Mouse (Mus musculus): ENCODE results near the gene Fancc.

The Fancc gene

DNA sequence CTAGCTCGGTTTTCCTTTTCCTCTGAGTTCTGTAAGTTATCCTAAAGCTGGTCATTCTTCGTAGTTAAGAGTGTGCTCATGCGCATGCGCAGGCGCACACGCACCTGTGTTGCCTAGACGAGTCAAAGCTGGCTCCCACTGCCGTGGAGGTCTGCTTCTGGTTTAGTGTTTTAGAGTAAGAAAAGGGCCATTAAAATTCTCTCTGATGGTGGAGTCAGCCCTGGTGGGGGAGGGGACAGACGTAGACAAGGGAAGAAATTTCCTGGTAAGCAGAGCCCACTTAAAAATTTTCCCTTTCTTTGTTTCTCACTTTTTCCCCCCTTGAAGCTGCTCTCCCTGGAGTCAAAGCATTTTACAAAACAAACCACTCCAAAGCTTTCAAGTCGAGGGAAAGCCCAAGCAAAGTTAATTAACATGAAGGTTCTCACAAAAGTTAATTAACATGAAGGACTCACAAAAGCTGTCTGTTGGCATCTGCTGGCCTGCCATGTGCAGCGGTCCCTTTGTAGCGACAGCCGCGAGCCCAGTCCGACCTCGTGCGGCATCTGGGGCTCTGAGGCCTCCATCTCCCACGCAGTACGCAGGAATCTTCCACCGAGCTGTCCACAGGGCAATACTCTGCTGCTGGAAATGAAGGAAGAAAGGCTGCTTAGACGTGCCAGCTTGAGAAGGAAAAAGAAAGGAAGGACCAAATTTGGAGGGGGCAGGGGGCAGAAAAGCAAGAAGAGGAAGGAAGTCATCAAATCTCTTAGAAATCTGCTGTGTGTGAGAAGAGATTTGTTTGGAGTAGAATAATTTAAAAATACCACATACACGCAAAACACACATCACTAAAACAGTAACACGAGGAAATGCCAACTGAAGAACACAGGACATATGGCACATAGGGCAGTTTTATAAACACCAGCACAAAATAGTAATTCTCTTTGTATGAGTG is at the start of gene Fancc:
Gene Fancc, minus strand, starts transcription at position 633 of the 937 bp plus-strand sequence.
- DNase-seq (ENCODE audit: low spot score) = no peak

DNA sequence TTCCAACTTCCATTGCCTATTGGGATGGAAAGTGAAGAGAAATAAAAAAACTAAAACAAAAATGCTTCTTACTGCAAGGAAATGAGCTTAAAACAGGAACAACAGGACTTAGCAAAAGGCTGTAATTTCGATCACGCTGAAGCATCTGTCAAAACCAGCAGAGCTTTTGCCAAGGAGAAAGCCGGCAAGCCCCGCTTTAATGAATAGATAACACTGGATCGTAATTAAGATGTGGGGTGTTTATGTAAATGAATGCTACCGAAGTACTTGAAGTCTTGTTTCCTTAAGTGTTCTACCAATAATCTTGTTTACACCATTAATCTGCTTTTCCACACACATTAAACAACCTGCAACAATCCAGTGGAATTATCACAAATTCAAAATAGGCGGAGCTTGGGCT is 48.2 kb upstream of the Fancc start:
- DNase-seq (ENCODE audit: low spot score) = no peak

DNA sequence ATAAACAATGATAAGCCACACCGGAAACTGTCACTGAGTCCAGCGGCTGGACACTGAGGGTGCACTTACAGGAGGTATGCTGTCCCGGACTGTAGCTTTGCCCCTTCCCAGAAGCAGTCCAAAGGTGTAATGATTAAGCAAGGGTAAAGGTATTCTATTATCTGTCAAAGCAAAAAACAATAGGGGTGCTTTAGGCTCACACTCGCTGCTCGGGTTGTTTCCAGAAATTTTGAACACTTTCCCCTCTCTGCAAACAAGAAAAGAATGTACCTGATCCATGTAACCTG is 47.8 kb upstream of the Fancc start:
- no peak for DNase-seq (ENCODE audit: low spot score)

DNA sequence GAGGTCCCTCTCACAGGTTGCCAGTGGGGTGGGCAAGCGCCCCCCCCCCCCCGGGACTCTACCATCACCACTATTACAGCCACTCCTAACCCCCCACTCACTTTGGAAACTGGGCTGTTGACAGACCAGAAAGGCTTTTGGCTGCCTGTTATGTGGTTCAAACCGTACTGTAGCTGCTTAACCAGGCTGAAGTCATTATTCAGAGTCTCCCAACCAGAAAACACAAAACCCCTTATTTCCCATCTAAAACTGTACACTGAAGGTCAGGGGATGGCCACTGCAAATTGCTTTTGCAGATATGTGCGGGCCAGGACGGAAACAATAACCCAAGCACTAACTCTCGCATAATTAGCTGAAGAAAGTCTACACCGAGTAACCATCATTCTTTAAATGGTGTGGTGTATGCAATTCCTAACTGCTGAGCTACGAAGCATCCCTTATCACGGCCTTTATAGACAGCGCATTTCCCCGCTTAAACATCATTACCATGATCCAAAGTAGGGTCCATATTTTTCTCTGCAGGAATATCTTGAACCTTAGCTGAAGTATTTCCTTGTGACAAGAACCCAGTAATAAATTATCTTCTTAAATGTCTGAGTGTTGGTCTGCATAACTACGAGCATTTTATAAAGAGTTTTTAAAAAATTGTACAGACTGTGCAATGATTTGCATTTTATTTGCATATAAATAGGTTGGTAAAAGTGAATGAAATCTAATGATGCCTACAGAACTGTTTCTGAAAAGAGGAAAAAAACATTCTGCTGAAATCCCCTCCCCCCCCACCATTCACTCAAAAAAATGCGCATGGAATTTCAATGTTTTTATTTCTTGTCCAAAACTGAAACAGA is 47.3 kb upstream of the Fancc start:
- DNase-seq (ENCODE audit: low spot score) = no peak

DNA sequence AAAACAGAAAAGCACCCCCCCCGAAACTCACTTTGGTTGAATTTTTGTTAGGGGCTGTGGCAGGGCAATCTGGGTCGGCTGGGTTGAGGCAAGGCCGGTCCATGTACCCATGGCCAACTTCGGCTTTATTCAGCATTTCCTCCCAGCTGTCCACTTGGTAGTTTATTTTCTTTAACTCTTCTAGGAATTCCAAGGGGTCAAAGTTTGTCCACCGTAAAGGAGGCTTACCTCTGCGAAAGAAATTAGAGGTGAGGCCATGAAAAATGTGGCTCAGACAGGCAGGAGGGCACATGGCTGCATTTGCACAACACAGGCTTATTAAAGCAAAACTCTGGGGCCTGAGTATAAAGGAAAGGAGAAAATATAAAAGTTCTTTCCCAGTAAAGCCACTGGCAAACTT is 46.4 kb upstream of the Fancc start:
- no peak for DNase-seq (ENCODE audit: low spot score)

DNA sequence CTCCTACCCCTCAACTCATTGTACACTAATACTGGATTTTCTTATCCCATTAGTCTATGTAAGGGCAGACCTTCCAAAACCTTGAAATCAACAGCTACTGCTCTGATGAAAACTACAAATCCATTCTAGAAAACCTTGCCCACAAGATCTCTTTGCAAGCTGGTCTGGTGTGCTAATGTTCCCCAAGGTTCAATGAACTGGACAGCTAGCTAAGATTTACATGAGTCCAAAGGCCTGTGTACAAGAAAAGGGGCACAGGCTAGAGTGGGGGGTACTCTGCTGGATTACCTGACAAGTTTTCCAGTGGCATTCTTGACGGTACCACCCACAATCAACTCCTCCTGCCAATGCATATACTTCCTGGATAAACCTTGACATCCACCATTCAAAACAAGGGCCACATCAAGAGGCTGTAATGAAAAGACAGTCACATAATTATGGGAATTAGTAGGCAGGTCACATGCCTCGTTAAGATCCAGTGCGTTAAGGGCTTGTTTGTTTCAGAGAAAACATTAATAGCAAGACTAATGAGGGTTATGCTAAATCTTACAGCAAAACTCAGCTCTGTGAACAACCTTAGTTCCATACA is 45.8 kb upstream of the Fancc start:
- DNase-seq (ENCODE audit: low spot score) = no peak

DNA sequence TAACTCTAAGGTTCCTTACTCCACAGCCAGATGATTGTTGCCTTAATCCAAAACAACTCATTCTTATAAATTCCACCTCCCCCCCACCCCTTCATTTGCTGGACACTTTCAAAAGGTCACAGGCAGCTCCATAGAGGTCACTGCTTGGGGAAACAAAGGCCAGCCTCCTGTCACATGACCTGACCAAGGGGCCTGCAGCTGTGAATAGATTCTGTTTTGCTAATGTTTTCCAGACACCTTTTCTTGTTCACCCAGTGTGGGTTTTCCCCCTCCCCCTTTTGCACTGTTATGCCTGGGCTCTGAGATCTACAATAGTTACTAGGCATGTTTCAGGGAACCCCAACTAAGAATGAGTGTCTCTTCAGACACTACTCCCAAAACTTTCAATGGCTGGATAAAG is 44.4 kb upstream of the Fancc start:
- no peak for DNase-seq (ENCODE audit: low spot score)

DNA sequence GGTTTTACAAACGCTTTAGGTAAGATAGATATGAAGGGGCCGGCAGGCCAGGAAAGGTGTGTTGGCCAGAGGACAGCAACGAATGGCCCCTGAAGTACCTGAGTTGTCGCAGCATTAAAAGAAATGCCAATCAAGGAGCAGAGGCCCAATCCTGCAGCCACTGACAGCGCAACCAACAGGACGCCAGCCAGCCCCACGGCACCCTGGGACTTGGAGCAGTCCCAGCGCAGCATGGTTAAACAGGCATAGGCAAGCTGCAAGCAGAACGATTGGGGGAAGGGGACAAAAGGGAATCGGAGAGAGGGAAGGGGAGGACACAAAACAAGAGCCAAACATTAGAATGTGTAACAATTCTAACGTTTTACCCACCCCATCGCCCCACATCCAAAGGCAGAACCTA is 43.5 kb upstream of the Fancc start:
- no peak for DNase-seq (ENCODE audit: low spot score)

DNA sequence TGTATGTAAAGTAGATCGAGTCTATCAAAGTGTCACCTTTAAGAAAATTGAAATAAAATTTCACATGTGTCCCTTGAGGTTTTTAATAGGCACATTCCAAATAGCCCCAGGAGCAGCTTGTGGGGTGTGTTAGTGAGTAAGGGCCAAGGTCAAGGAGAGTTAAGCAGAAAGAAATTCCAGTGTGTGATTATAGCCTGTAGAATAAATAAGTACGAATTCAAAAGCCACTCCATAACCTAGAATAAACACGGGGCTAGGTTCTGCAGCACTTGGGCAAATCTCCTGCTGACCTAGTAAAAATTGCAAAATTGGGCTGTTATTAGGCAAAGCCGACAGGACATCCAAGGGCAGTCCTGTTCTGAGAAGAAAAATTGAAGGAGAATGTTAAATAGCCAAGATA is 37.9 kb upstream of the Fancc start:
- no peak for DNase-seq (ENCODE audit: low spot score)

DNA sequence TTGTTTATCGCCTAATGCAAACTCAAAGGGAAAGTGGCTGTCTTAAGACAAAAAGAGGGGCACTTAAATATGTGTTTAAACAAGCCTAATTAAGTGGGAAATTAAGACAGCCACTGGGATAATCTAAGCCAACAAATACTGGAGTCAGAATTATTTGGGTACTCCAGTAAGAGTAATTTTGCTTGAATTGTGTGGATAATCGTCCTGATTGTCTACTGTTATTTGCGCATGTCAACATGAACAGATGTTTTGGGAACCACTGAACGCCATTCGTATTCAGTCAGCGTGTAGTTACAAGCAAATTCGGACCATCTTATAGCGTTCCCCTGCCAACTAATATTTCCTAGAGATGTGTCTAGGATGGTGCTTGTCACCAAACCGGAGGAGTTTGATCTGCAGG is 33.8 kb upstream of the Fancc start:
- DNase-seq (ENCODE audit: low spot score) = no peak

DNA sequence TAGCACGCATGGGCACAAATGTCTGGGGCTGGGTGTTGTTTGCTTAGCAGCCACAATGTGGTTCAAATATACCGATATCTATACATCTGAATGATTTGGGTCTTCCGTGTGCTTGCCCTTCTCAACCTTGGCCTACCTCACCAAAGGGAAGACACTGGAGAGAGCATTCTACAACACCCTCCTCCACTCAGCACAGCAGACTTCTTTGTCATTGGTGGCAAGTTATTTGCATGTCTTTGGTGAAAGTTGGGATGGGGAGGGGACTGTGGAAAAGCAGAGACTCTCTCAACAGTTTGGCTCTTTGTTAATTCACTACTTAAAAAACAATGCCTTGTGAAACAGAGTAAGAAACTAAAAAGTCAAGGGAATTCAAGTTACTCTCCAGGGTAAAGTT is 33.3 kb upstream of the Fancc start:
- DNase-seq (ENCODE audit: low spot score) = no peak

DNA sequence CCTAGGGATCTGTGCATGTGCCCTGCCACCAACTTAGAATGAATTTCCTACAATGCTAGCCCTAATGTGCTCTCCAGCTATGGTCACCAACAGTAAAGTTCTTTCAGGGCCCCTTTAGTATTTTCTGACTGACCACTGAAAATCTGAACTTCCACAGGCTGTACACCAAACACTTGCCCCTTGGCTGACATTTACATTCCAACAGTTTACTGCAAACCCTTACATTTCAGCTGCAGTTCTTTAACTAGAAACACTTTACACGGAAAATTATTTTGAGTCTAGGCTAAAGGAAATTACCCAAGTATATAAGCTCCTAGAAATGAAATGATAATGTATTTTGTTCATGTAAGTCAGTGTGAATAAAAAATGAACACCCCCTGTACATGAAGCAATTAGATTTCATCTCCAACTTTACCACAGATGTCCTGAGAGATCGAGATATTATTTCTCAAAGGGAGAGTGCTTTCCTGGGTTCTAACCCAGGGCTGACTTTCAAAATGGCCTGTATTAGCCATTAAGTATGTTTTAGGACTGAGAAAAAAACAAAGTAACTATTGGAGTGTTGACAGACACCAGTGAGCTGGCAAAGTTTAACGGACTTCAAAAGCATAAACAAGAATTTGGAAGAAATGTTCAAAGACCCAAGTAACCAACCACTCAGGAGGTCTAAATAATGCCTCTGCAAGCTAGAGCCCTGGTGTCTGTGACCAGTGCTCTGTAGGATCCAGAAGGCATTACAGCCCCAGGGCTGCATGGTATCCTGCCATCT is 32.7 kb upstream of the Fancc start:
- DNase-seq (ENCODE audit: low spot score) = no peak

DNA sequence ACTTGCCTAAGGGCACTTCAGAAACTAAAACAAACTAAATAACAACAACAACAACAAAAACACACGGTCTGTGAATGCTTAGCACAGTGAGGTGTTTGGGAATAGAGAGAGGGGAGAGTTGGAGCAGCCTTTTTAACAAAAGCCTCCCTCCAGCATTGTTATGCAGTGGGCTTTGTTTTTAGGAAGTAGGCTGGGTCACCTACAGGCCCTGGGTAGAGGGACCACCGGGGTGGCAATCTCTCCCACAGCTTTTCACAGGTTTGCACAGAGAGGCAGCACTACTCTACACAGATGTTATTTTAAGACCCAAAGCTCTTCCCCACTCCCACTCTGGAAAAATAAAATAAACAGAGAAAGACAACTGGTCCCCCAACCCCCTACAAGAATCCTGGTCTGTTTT is 31.8 kb upstream of the Fancc start:
- DNase-seq (ENCODE audit: low spot score) = no peak

DNA sequence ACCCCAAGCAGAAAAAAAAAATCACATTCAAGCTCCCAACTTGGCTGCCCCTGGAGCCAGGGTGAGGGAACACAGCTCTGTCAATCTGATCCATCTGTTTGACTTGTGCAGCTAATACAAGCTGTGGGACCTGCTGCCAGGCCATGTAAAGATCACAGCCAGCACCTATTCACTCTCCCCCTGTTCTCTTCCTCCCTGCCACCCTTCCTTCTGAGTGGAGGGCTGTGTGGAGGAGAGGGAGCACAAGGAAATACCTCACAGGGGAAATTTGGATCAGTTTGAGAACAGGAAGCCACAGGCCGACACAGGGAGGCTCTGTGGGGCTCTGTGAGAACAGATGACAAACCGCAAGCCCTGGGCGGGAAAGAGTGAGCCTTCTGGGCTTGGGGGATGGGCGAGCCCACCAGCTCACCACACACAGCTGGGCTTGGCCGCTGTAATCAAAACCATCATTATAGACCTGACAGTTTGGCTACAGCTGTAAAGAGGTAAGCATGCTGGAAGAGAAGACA is 31.1 kb upstream of the Fancc start:
- DNase-seq (ENCODE audit: low spot score) = no peak

DNA sequence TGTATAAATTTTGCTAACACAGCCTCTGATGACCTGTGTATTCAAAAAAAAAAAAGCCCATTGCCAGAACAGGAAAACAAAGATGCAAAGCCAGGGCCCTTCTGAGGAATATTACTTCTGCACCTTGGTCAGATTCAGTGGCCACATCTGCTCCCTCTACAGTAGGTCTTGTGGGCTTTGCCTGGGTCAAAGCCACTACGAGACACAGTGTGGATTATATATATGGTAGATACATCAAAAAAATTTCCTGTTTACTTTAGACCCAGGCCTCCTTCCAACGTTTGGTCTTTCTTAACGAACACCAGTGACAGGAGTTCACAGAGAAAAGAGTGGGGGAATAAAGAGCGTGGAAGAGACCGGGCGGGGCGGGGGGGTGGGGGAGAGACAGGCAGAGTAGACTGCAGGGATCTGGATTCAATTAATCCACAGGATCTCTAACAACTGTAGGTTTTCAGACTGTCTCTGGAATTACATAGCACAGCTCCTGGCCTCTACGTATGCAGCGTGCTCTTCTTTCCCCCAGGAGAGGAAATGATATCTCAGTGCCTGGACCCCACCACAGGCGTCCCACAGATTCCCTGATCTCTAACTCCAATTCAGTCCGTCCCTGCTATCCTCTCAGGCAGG is 28.6 kb upstream of the Fancc start:
- no peak for DNase-seq (ENCODE audit: low spot score)

DNA sequence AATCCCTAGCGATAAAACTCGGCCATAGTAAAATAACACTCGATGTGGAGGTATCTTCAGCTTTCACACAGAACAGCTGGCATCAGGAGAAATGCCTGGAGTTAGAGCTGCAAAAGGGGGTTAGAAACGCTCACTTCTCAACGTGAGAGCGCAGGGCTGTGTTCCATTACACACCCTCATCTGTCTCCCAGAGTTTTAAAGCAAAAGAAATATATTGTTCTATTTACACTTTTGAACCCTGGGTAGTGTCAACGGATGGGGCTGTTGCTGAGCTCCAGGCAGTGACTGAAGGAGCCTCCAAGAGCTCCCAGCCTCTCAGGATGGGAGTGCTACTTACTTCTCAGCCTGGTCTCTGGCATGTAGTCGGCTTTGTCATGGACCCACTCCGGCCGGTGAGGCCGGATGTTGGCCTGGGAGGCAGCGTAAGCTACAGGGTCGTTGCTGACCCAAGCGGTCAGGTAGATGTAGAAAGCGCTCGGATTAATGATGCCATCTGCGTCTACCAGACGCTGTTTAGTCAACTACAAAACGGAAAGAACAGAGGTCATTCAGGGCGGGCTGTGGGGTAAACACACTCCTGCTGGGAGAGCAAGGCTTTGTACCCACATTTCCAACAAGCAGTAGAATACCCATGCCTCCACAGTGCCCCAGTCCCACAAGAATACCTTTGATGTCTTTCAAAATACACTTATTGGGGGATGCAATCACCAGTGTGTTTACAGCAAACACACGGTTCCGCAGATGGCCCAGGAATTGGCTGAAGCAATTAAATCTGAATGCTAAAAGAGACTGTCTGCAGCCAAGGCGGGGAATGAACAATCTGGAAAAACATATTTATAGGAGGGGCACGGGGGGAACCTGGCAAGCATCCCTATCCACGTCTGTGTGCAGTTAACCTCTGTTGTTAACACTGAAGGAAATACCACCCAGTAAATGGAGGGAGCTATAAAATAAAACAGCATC is 27.8 kb upstream of the Fancc start:
- DNase-seq (ENCODE audit: low spot score) = no peak

DNA sequence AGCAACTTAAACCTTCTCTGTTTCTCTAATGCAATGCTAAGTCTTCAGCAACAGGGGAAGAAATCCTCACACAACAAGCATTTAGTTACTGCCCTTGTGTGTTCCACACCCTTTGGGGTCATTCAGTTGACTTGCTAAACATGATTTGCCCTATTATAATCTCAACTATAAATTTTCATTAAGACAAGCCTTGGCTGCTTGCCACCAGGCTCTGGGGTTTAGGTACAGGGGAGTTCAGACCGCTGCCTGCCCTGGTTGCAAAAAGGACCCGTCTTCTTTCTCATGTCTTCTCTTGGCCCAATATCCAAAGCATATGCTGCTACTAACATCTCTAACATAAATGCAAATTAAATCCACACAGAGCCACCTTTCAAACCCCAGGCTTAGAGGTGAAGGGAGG is 27.0 kb upstream of the Fancc start:
- no peak for DNase-seq (ENCODE audit: low spot score)

DNA sequence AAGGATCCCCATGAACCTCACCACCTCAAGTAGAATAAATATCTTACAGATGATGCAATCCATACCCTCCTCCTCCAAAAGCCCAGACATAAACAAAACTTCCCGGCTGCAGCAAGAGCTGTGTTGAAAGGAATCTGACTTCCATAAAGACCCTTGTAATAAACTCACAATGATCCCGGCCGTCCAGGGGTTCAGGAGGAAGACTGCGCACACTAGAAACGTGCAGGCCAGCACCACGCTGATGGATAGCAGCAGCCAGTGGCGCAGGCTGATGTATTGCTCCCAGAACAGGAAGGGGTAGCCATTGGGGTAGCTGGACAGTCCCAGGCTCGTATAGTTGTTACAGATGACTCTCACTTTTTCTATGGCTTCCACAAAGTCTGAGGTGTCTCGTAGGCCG is 25.8 kb upstream of the Fancc start:
- DNase-seq (ENCODE audit: low spot score) = no peak

DNA sequence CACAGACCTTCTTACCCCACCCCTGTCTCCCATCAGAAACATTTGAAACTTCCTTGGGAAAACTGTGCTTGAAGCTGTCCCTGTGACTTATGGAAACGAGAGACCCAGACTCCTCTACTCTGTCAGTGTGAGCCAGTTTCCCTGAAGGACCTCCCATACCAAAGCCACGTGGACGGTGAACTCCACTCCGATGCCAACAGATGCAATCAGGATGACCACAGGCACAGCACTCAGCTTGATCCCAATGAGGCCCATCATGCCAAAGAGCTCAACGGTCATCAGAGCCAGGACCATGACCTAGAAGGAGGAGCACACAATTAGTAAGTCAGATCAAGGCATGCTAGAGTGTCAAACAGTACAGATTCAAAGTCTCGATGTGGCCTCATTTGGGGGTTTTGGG is 23.0 kb upstream of the Fancc start:
- no peak for DNase-seq (ENCODE audit: low spot score)

DNA sequence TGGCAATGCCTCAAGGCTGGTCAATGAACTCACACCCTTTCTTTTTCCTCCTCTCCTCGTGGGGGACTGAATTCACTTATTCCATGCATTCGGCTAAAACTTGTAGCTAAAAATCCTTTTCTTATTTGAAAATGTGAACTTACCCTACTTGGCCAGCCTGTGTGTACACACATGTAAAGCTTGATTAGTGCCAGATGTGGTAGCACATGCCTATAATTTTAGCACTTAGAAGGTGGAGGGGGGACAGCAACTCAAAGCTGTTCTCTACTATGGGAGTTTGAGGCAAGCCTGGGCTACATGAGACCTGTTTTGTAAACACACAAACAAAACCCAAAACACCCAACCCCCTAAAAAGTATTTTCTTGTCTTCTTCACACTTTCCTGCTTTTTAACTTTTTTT is 19.5 kb upstream of the Fancc start:
- DNase-seq (ENCODE audit: low spot score) = no peak
